Mouse (Mus musculus) thymus, adult 2 months (tissue): ENCODE measurements around the gene Pde8a. TPM values are rescaled to one million over a fixed set of nuclear protein-coding genes. Genes with fewer than 3 reads are reported as not detected.

Experiments
- DNase-seq: peaks from one replicate; pipeline ENCODE4 v3.0.0; 2021
- H3K27ac ChIP-seq: fragments of 200-500 bp; 2 replicates; pipeline ENCODE4 v1.5.1; 2012; ENCODE audit warnings: low read length, control low read depth; ENCODE audit not compliant: control insufficient read depth, insufficient read depth
- H3K27me3 ChIP-seq: fragments of 200-500 bp; 2 replicates; pipeline ENCODE4 v1.6.1; 2012; ENCODE audit warnings: mild to moderate bottlenecking, low read length, moderate library complexity, mixed read lengths; ENCODE audit not compliant: control insufficient read depth, insufficient read depth
- H3K36me3 ChIP-seq: fragments of 200-500 bp; 2 replicates; pipeline ENCODE4 v1.6.1; 2012; ENCODE audit warnings: mild to moderate bottlenecking, low read length, moderate library complexity; ENCODE audit not compliant: control insufficient read depth, insufficient read depth
- H3K4me1 ChIP-seq: fragments of 200-500 bp; replicated peaks from 2 replicates; pipeline ENCODE4 v1.6.1; 2012; ENCODE audit warnings: low read length; ENCODE audit not compliant: control insufficient read depth, insufficient read depth
- H3K4me3 ChIP-seq: fragments of 200-500 bp; 2 replicates; pipeline ENCODE4 v1.5.1; 2012; ENCODE audit warnings: mild to moderate bottlenecking, low read length, control low read depth, moderate library complexity; ENCODE audit not compliant: control insufficient read depth, insufficient read depth
- CTCF ChIP-seq: fragments of 200-500 bp; IDR thresholded peaks from 2 replicates; pipeline ENCODE4 v1.5.1; 2012; ENCODE audit warnings: mild to moderate bottlenecking, control low read depth, low read length, moderate library complexity, borderline replicate concordance; ENCODE audit not compliant: control insufficient read depth, poor library complexity, insufficient read depth; ENCODE audit errors: extremely low read depth
- POLR2A ChIP-seq: fragments of 200-500 bp; IDR thresholded peaks from 2 replicates; pipeline ENCODE4 v1.6.1; 2012; ENCODE audit warnings: mild to moderate bottlenecking, low read length, control low read depth, moderate library complexity; ENCODE audit not compliant: control insufficient read depth, poor library complexity, insufficient read depth; ENCODE audit errors: extremely low read depth
- WGBS: fragments of 180-500 bp; shearing (Covaris S2); methylation state at CpG from one replicate; pipeline ENCODE4 v1.1.7; 2018; 5-methylcytosine and 5-hydroxymethylcytosine counted together
- polyA plus RNA-seq: library from polyadenylated mRNA; depleted of rRNA; stranded (reverse); fragments of >200 nt; gene quantifications from 2 replicates; pipeline ENCODE4 v1.2.3, GENCODE M21; 2012

Pde8a gene
- polyA plus RNA-seq, 1 experiment = 3.5 TPM

- no peak for DNase-seq
- H3K4me1 ChIP-seq = peaks cover 19% of the 10 kb centered on the region
- peaks cover 23% of the 10 kb centered on the region for H3K36me3 ChIP-seq
- H3K4me3 ChIP-seq = peak overlapping the region; percentile 96
- WGBS = 12% methylated on average over 10 of the region's 10 CpGs
- no peak overlapping the region for H3K27ac ChIP-seq
- TF ChIP-seq POLR2A = no peak
- TF ChIP-seq CTCF = no peak
- H3K27me3 ChIP-seq = no peaks in the 10 kb centered on the region
Measured at GRCm38 (mm10) chr7:81343831-81344230, 130.4 kb downstream of the Pde8a start.

GRCm38 (mm10) chr7:81344544-81345446 lies 131.4 kb downstream of the Pde8a start, which contains the start of gene Rps17:
Gene Rps17 (minus strand): TSS chr7:81345254.
- peak; percentile 97 for DNase-seq
- peak; percentile 67; the same call in 1 of the 2 replicates for TF ChIP-seq POLR2A
- TF ChIP-seq CTCF = peak; percentile 93
- under 1% methylated on average over 85 of the region's 85 CpGs for WGBS
- H3K4me3 ChIP-seq = peak within 1 kb of the TSS; percentile 96
- H3K27ac ChIP-seq = peak within 1 kb of the TSS; percentile 47; the same call in 1 of the 2 replicates
- peaks cover 19% of the 10 kb centered on the region for H3K4me1 ChIP-seq
- peaks cover 18% of the 10 kb centered on the region for H3K36me3 ChIP-seq
- H3K27me3 ChIP-seq = no peaks in the 10 kb centered on the region

DNA sequence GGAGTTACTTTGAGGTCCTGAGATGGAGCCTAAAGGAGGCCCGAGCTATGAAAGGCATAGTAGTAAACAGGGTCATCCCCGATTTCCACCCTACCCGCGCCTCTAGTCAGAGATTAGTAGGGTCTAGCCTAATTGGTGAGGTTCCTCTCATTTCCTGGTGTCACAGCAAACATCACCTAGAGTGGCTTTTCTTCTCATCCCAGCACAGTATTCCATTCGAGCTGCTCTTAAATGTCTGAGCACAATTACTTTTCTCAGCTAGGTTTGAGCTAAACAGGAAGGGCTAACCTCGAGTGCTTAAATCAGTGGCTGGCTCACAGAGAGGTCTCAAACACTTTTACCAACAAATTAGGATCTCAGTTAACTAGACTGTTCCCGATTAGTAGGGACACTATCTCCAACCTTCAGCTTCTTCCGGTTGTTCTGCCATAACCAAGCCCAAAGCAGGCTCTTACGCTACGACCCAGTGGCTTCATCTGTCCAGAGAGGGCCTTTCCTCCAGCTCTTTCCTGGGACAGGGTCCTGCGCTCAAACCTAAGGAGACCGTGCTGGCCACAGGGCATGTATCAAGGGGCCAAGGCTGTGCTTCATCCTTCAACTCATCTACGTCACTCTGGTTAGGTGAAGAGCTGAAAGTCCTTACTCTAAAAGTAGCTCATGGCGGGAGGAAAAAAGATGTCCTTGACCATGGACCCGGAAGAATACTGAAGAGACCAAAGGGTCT lies 132.2 kb downstream of the Pde8a start:
- H3K27ac ChIP-seq = peak overlapping the region; percentile 47; the same call in 1 of the 2 replicates
- TF ChIP-seq POLR2A = no peak; the same call in 1 of the 2 replicates
- TF ChIP-seq CTCF = no peak
- 63% methylated on average over 15 of the region's 15 CpGs for WGBS
- no peak for DNase-seq
- peaks cover 18% of the 10 kb centered on the region for H3K36me3 ChIP-seq
- peaks cover 20% of the 10 kb centered on the region for H3K4me1 ChIP-seq
- H3K27me3 ChIP-seq = no peaks in the 10 kb centered on the region
- H3K4me3 ChIP-seq = peak overlapping the region; percentile 34

DNA sequence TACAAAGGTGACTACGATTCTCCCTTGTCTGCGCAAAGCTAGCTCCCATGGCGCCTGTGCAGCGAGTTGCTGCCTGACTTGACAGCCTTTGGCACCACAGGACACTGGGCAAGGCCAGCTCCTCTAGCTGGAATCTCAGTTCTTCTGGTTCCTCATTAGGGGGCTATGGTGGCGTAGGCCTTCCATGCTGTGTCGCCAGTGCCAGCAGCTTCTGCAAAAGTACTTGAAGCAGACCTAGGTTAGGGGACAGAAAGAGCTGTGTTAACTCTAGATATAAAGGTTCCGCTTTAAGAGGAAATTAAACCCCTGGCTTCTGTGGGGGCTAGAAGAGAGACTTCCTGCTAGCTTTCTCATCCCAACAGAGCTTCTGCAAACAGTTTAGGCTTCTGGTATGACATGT lies 134.8 kb downstream of the Pde8a start:
- H3K27me3 ChIP-seq = no peaks in the 10 kb centered on the region
- H3K27ac ChIP-seq = peak overlapping the region; percentile 69; the same call in 1 of the 2 replicates
- H3K4me3 ChIP-seq = no peak overlapping the region
- 66% methylated on average over 7 of the region's 7 CpGs for WGBS
- peaks cover 28% of the 10 kb centered on the region for H3K4me1 ChIP-seq
- no peak for TF ChIP-seq CTCF
- peaks cover 8% of the 10 kb centered on the region for H3K36me3 ChIP-seq
- no peak for DNase-seq

- Histone ChIP-seq H3K27me3 (no peaks in the 10 kb centered on the region), H3K4me3 (no peak overlapping the region), H3K27ac (peak overlapping the region; percentile 78), H3K4me1 (peaks cover 19% of the 10 kb centered on the region), H3K36me3 (no peaks in the 10 kb centered on the region)
- 48% methylated on average over 4 of the region's 4 CpGs for WGBS
- DNase-seq = peak; percentile 25
- TF ChIP-seq CTCF (no peak), POLR2A (no peak)
Measured at GRCm38 (mm10) chr7:81351826-81352225, 138.4 kb downstream of the Pde8a start.

DNA sequence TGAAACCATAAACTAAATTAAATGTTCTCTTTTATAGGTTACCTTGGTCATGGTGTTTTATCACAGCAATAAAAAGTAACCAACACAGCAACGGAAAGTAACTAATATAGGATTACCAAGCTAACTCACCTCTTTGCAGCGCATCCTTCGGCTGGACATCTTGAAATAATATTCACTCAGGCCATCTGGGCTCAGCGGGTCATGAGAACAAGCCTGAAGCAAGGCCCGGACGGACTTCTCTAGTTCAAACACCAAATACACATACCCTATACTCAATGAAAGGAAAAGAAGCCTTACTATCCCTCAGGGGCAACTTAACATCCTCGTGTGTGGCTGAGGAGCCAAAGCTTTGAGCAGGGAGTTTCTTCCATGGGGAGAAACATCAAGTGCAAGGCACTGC lies 142.3 kb downstream of the Pde8a start:
- no peak overlapping the region for H3K4me3 ChIP-seq
- no peak overlapping the region for H3K27ac ChIP-seq
- TF ChIP-seq CTCF (no peak), POLR2A (no peak)
- H3K4me1 ChIP-seq = peaks cover 13% of the 10 kb centered on the region
- no peaks in the 10 kb centered on the region for H3K27me3 ChIP-seq
- no peak for DNase-seq
- H3K36me3 ChIP-seq = no peaks in the 10 kb centered on the region
- 91% methylated on average over 7 of the region's 7 CpGs for WGBS

DNA sequence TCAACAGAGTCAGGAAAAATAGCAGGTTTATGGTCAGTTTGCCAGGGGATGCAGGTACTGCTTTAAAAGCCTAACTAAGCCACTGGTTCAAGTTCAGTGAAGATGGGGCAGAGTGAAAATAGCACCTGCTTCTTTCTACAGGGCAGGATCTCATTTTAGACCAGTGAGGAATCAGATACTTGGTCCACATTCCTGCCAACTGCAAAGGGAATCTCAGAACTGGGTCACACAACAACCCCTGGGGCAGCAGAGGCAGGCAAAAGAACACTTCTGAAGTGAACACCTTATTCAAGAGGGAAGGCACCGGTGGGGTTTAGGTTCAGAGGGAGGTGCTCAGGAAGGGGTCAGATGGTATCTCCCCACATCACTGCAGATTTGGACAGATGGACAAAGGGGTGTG lies 143.0 kb downstream of the Pde8a start:
- DNase-seq = no peak
- Histone ChIP-seq H3K27me3 (no peaks in the 10 kb centered on the region), H3K4me3 (no peak overlapping the region), H3K27ac (no peak overlapping the region), H3K4me1 (peaks cover 11% of the 10 kb centered on the region), H3K36me3 (no peaks in the 10 kb centered on the region)
- TF ChIP-seq POLR2A (no peak), CTCF (no peak)
- 56% methylated on average over 1 of the region's 1 CpGs for WGBS
